Mouse (Mus musculus): Measurements from ENCODE around the gene Scaf1.

DNA sequence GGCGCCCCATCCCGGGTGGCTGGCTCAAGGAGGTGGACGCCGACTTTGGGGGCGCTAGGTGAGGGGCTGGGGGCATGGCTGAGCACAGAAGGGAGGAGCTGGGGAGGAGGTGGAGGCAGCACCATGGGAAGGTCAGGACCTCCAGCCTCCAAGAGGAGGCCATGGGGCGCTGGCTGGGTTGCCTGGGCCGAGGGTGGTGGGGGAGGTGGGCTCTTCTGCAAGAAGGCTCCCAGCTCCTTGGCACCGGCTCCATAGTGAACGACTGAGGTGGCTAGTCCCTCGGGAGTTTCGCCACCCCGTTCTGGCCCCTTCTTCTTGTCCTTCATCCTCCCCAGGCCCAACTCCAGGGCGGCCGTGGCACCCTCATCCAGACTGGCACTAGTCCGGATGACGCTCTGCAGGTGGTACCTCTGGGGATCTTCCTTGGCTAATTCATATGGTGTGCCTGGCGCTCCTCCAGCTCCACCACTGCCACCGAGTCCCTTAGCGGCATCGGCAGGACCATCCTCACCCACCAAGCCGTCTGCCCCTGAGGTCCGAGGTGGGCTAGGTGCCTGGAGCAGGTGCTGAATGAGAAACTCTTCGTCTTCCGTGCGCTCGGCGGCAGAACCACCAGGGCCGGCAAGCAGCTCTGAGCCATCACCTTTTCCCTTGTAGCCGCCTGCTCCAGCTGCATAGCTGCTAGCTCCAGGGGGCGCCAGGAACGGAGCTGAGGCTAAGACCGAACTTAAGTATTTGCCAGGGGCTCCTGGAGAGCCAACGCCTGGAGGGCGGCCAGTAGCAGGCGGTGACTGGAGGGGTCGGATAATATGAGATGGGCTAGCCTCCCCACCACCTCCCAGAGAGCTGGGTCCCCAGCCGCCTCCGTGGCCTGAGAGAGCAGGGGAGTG is 32.1 kb upstream of the Scaf1 start:
- TF ChIP-seq ZMIZ1 (IDR thresholded peaks at IDR 0.05; ENCODE audit: low read depth, low read length) = no peak
- peak in 1 of 3 experiments; percentile 34; a peak in 3 of 6 replicates for TF ChIP-seq CTCF (IDR thresholded peaks at IDR 0.05 in 2 of 3, conservative IDR thresholded peaks at IDR 0.05 in 1 of 3; ENCODE audit: control insufficient read depth in 1 of 3, insufficient read depth in 1 of 3, low read depth in 2 of 3, low read length in 3 of 3, poor library complexity in 1 of 3, severe bottlenecking in 1 of 3)
- no peak for TF ChIP-seq RAD21 (IDR thresholded peaks at IDR 0.05; ENCODE audit: low read depth, low read length)
- TF ChIP-seq HCFC1 (IDR thresholded peaks at IDR 0.05; ENCODE audit: low read depth, low read length) = no peak
- no peak for TF ChIP-seq ZKSCAN1 (IDR thresholded peaks at IDR 0.05; ENCODE audit: low read depth, low read length)
- no peak for TF ChIP-seq MYC (IDR thresholded peaks at IDR 0.05; ENCODE audit: low read depth, low read length)
- no peak for TF ChIP-seq SMC3 (IDR thresholded peaks at IDR 0.05; ENCODE audit: low read depth, low read length)

Measured in MEL (cell line).